Mouse (Mus musculus) MEL (cell line): ENCODE results near the gene Slc23a2. TPM values are rescaled to one million over a fixed set of nuclear protein-coding genes. Genes with fewer than 3 reads are reported as not detected.
A peak's percentile ranks its signal among the peaks of the same experiment; 100 is the strongest.

Source experiments
- DNase-seq: peaks from one replicate; pipeline ENCODE4 v3.0.0; 2011; ENCODE audit warnings: low read depth, low spot score
- H3K27ac ChIP-seq: 2 replicates; pipeline ENCODE4 v1.5.1; 2012; ENCODE audit warnings: low read depth, mild to moderate bottlenecking, control low read depth, low read length, moderate library complexity; ENCODE audit not compliant: control insufficient read depth
- H3K27me3 ChIP-seq, 2 experiments: fragments of 150-350 bp in 1 of 2; sonication (generic) in 1 of 2; 2 replicates each; pipeline ENCODE4 v1.6.1; 2012; ENCODE audit warnings: low read length in 2 of 2, mild to moderate bottlenecking in 2 of 2, improper control_type of control experiment in 1 of 2, moderate library complexity in 1 of 2; ENCODE audit not compliant: insufficient read depth in 2 of 2, control insufficient read depth in 1 of 2
- H3K36me3 ChIP-seq, 2 experiments: 2 replicates each; pipeline ENCODE4 v1.6.1; 2012 to 2014; ENCODE audit warnings: low read length in 2 of 2, improper control_type of control experiment in 1 of 2, inconsistent platforms in 1 of 2, mild to moderate bottlenecking in 1 of 2; ENCODE audit not compliant: insufficient read depth in 2 of 2, control insufficient read depth in 1 of 2
- H3K4me1 ChIP-seq, 2 experiments: fragments of 150-350 bp in 1 of 2; sonication (generic) in 1 of 2; 2 replicates each; pipeline ENCODE4 v1.6.1; 2012; ENCODE audit warnings: low read length in 2 of 2, improper control_type of control experiment in 1 of 2, mild to moderate bottlenecking in 1 of 2; ENCODE audit not compliant: insufficient read depth in 2 of 2, control insufficient read depth in 1 of 2
- H3K4me3 ChIP-seq, 2 experiments: fragments of 150-350 bp in 1 of 2; sonication (generic) in 1 of 2; 2 replicates each; pipeline ENCODE4 v1.5.1; 2012; ENCODE audit warnings: low read depth in 2 of 2, low read length in 2 of 2, mild to moderate bottlenecking in 2 of 2, moderate library complexity in 2 of 2, control low read depth in 1 of 2, improper control_type of control experiment in 1 of 2; ENCODE audit not compliant: control insufficient read depth in 1 of 2, insufficient read depth in 1 of 2
- H3K79me2 ChIP-seq: 2 replicates; pipeline ENCODE4 v1.6.1; 2012; ENCODE audit warnings: mild to moderate bottlenecking, low read length, moderate library complexity; ENCODE audit not compliant: control insufficient read depth, poor library complexity, insufficient read depth
- H3K9ac ChIP-seq: 2 replicates; pipeline ENCODE4 v1.6.1; 2012; ENCODE audit warnings: low read depth, mild to moderate bottlenecking, control low read depth, low read length, moderate library complexity; ENCODE audit not compliant: control insufficient read depth, poor library complexity, severe bottlenecking
- H3K9me3 ChIP-seq: fragments of 150-350 bp; sonication (generic); replicated peaks from 2 replicates; pipeline ENCODE4 v1.6.1; 2012; ENCODE audit warnings: mild to moderate bottlenecking, low read length, improper control_type of control experiment, moderate library complexity; ENCODE audit not compliant: insufficient read depth
- BHLHE40 ChIP-seq: IDR thresholded peaks from 2 replicates; pipeline ENCODE4 v1.6.1; 2012; ENCODE audit warnings: low read depth, mild to moderate bottlenecking, inconsistent platforms, low read length, improper control_type of control experiment, borderline replicate concordance
- CHD1 ChIP-seq: IDR thresholded peaks from 2 replicates; pipeline ENCODE4 v1.6.1; 2012; ENCODE audit warnings: low read depth, mild to moderate bottlenecking, inconsistent platforms, low read length, improper control_type of control experiment
- CTCF ChIP-seq, 3 experiments: IDR thresholded peaks in 2 of 3; conservative IDR thresholded peaks in 1 of 3; 2 replicates each; pipeline ENCODE4 v1.5.1; 2011 to 2012; ENCODE audit warnings: low read length in 3 of 3, low read depth in 2 of 3, mild to moderate bottlenecking in 2 of 3, improper control_type of control experiment in 1 of 3, inconsistent platforms in 1 of 3, mixed read lengths in 1 of 3, moderate library complexity in 1 of 3; ENCODE audit not compliant: control insufficient read depth in 1 of 3, insufficient read depth in 1 of 3, poor library complexity in 1 of 3, severe bottlenecking in 1 of 3
- ELF1 ChIP-seq: IDR thresholded peaks from 2 replicates; pipeline ENCODE4 v1.6.1; 2014; ENCODE audit warnings: low read depth, mild to moderate bottlenecking, inconsistent platforms, low read length, improper control_type of control experiment, moderate library complexity
- EP300 ChIP-seq, 2 experiments: IDR thresholded peaks; 2 replicates each; pipeline ENCODE4 v1.6.1; 2011; ENCODE audit warnings: improper control_type of control experiment in 2 of 2, low read length in 2 of 2, low read depth in 1 of 2, mild to moderate bottlenecking in 1 of 2
- JUND ChIP-seq: IDR thresholded peaks from 2 replicates; pipeline ENCODE4 v1.6.1; 2011; ENCODE audit warnings: low read depth, mild to moderate bottlenecking, improper control_type of control experiment, low read length
- MAFK ChIP-seq: IDR thresholded peaks from 2 replicates; pipeline ENCODE4 v1.6.1; 2011; ENCODE audit warnings: low read depth, mild to moderate bottlenecking, low read length, improper control_type of control experiment, borderline replicate concordance
- MAX ChIP-seq: IDR thresholded peaks from 2 replicates; pipeline ENCODE4 v1.6.1; 2011; ENCODE audit warnings: low read length, improper control_type of control experiment
- MXI1 ChIP-seq: IDR thresholded peaks from 2 replicates; pipeline ENCODE4 v1.6.1; 2011; ENCODE audit warnings: mild to moderate bottlenecking, low read depth, low read length, improper control_type of control experiment
- MYC ChIP-seq: IDR thresholded peaks from 2 replicates; pipeline ENCODE4 v1.6.1; 2011; ENCODE audit warnings: low read depth, mild to moderate bottlenecking, low read length, improper control_type of control experiment, moderate library complexity
- NELFE ChIP-seq: IDR thresholded peaks from 2 replicates; pipeline ENCODE4 v1.6.1; 2011; ENCODE audit warnings: low read depth, low read length, improper control_type of control experiment
- NRF1 ChIP-seq: IDR thresholded peaks from 2 replicates; pipeline ENCODE4 v1.6.1; 2014; ENCODE audit warnings: low read depth, mild to moderate bottlenecking, inconsistent platforms, low read length, improper control_type of control experiment, moderate library complexity; ENCODE audit not compliant: poor library complexity, insufficient read depth, severe bottlenecking
- POLR2AphosphoS2 ChIP-seq: IDR thresholded peaks from 2 replicates; pipeline ENCODE4 v1.6.1; 2011; ENCODE audit warnings: low read length, improper control_type of control experiment
- POLR2AphosphoS5 ChIP-seq: IDR thresholded peaks from 2 replicates; pipeline ENCODE4 v1.6.1; 2012; ENCODE audit warnings: low read depth, borderline replicate concordance, mild to moderate bottlenecking, inconsistent platforms, low read length, moderate library complexity, mixed read lengths
- RAD21 ChIP-seq: IDR thresholded peaks from 2 replicates; pipeline ENCODE4 v1.6.1; 2011; ENCODE audit warnings: mild to moderate bottlenecking, low read depth, low read length, improper control_type of control experiment
- RCOR1 ChIP-seq: IDR thresholded peaks from 2 replicates; pipeline ENCODE4 v1.6.1; 2012; ENCODE audit warnings: low read depth, mild to moderate bottlenecking, inconsistent platforms, low read length, improper control_type of control experiment
- SMC3 ChIP-seq: IDR thresholded peaks from 2 replicates; pipeline ENCODE4 v1.6.1; 2011; ENCODE audit warnings: low read depth, low read length, improper control_type of control experiment
- TCF12 ChIP-seq: IDR thresholded peaks from 2 replicates; pipeline ENCODE4 v1.6.1; 2014; ENCODE audit warnings: low read depth, mild to moderate bottlenecking, inconsistent platforms, low read length, improper control_type of control experiment, moderate library complexity
- UBTF ChIP-seq: IDR thresholded peaks from 2 replicates; pipeline ENCODE4 v1.6.1; 2012; ENCODE audit warnings: low read depth, mild to moderate bottlenecking, inconsistent platforms, low read length, improper control_type of control experiment, moderate library complexity, borderline replicate concordance; ENCODE audit not compliant: insufficient read depth
- USF1 ChIP-seq: IDR thresholded peaks from 2 replicates; pipeline ENCODE4 v1.6.1; 2014; ENCODE audit warnings: low read depth, mild to moderate bottlenecking, inconsistent platforms, low read length, improper control_type of control experiment, moderate library complexity
- USF2 ChIP-seq, 2 experiments: IDR thresholded peaks; 2 replicates each; pipeline ENCODE4 v1.6.1; 2011 to 2012; ENCODE audit warnings: improper control_type of control experiment in 2 of 2, low read length in 2 of 2, borderline replicate concordance in 1 of 2, inconsistent platforms in 1 of 2, low read depth in 1 of 2, mild to moderate bottlenecking in 1 of 2; ENCODE audit not compliant: insufficient read depth in 1 of 2
- ZKSCAN1 ChIP-seq: IDR thresholded peaks from 2 replicates; pipeline ENCODE4 v1.6.1; 2012; ENCODE audit warnings: low read depth, mild to moderate bottlenecking, inconsistent platforms, low read length, improper control_type of control experiment, moderate library complexity
- ZMIZ1 ChIP-seq: IDR thresholded peaks from 2 replicates; pipeline ENCODE4 v1.6.1; 2012; ENCODE audit warnings: low read depth, mild to moderate bottlenecking, inconsistent platforms, low read length, improper control_type of control experiment, moderate library complexity
- ZNF384 ChIP-seq: IDR thresholded peaks from 2 replicates; pipeline ENCODE4 v1.6.1; 2012; ENCODE audit warnings: low read depth, mild to moderate bottlenecking, inconsistent platforms, low read length, improper control_type of control experiment
- polyA plus RNA-seq, 2 experiments: library from polyadenylated mRNA; stranded (reverse) in 1 of 2; unstranded in 1 of 2; fragments of >175 nt in 1 of 2; fragments of >200 nt in 1 of 2; gene quantifications; 2 replicates each; pipeline versions ENCODE4 v1.2.1 to v1.2.4; 2012; ENCODE audit warnings: low replicate concordance in 2 of 2, low read depth in 1 of 2; ENCODE audit not compliant: insufficient read length in 2 of 2, insufficient read depth in 1 of 2, missing spikeins in 1 of 2
- total RNA-seq: library from RNA; depleted of rRNA; stranded (reverse); fragments of 300-350 nt; gene quantifications from 2 replicates; pipeline ENCODE4 v1.2.3, GENCODE M21; 2012

The Slc23a2 gene
- total and polyA plus RNA-seq, 3 experiments, result 7.9 to 10.3 TPM; not detected in 1

DNA sequence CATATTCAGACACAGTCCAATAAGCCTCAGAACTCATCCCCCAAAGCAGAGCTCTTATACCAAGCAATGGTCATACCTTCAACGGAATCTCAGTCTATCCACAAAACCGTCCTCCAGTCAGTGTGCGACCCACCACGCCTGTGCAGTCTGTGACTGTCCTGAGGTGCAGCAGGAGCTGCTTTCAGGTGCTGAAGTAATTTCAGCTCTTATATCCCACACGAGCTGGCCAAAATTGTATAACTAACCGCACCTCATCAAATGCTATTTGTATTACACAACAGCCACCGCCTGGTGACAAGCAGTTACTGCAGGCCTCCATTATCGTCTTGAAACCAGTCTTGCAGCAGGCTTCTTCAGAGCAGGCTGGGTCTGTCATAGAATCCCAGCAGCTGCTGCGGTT lies 33.6 kb downstream of the Slc23a2 start:
- Histone ChIP-seq H3K4me3 (no peak overlapping the region), H3K79me2 (peaks cover 2% of the 10 kb centered on the region; the same call in 1 of the 2 replicates), H3K36me3 (no peaks in the 10 kb centered on the region; a peak in 1 of 4 replicates), H3K27me3 (no peaks in the 10 kb centered on the region), H3K4me1 (no peaks in the 10 kb centered on the region), H3K27ac (no peak overlapping the region), H3K9me3 (no peaks in the 10 kb centered on the region), H3K9ac (no peak overlapping the region)
- TF ChIP-seq NELFE (no peak), RAD21 (peak; percentile 67), SMC3 (peak; percentile 73), MAX (no peak), ELF1 (no peak), USF2 (IDR thresholded peaks at IDR 0.05; ENCODE audit: borderline replicate concordance in 1 of 2, insufficient read depth in 1 of 2, low read depth in 1 of 2, low read length in 2 of 2) (no peak), RCOR1 (no peak), MXI1 (no peak), USF1 (no peak), TCF12 (no peak), CTCF (IDR thresholded peaks at IDR 0.05 in 2 of 3, conservative IDR thresholded peaks at IDR 0.05 in 1 of 3; ENCODE audit: control insufficient read depth in 1 of 3, insufficient read depth in 1 of 3, low read depth in 2 of 3, low read length in 3 of 3, poor library complexity in 1 of 3, severe bottlenecking in 1 of 3) (peak; percentile 43 to 67 (median 47)), BHLHE40 (no peak), CHD1 (no peak)
- peak; percentile 43 for DNase-seq

DNA sequence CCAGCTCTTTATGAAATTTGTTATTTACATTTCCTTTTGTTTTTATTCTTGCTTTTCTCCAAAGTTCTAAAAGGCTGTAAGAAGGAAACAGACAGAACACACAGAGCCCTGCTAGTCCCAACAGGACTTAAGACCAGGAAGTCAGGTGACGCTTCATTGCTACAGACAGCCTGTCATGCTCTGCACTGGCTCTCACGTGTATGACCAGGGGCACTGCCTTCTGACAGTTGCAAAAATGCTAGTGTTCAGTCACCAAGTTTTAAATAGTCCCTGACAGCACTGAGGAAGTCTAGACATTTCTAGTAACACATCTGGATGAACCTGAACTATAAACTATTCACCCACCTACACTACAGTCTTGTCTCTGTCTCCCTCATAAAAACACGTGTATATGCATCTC lies 34.2 kb downstream of the Slc23a2 start:
- H3K9ac ChIP-seq, result no peak overlapping the region
- H3K27ac ChIP-seq, result no peak overlapping the region
- H3K4me3 ChIP-seq, result no peak overlapping the region
- TF ChIP-seq ZKSCAN1 (no peak), ELF1 (no peak), ZMIZ1 (no peak), MAFK (no peak), EP300 (IDR thresholded peaks at IDR 0.05; ENCODE audit: low read depth in 1 of 2, low read length in 2 of 2) (no peak), POLR2AphosphoS5 (no peak), UBTF (no peak), USF2 (IDR thresholded peaks at IDR 0.05; ENCODE audit: borderline replicate concordance in 1 of 2, insufficient read depth in 1 of 2, low read depth in 1 of 2, low read length in 2 of 2) (no peak), USF1 (no peak), MYC (no peak), NRF1 (no peak), POLR2AphosphoS2 (no peak), ZNF384 (no peak), JUND (no peak), TCF12 (no peak)
- no peaks in the 10 kb centered on the region for H3K9me3 ChIP-seq
- H3K79me2 ChIP-seq, result peaks cover under 1% of the 10 kb centered on the region; the same call in 1 of the 2 replicates
- no peak for DNase-seq
- H3K4me1 ChIP-seq, result no peaks in the 10 kb centered on the region
- no peaks in the 10 kb centered on the region; a peak in 1 of 4 replicates for H3K36me3 ChIP-seq
- no peaks in the 10 kb centered on the region for H3K27me3 ChIP-seq
